Mouse (Mus musculus): Measurements from ENCODE around the gene Tet3. TPM values are rescaled to one million over a fixed set of nuclear protein-coding genes. Genes with fewer than 3 reads are reported as not detected.

The Tet3 gene
- total RNA-seq, 2 experiments from 2014 or later = 63.8 to 74.0 TPM

DNA sequence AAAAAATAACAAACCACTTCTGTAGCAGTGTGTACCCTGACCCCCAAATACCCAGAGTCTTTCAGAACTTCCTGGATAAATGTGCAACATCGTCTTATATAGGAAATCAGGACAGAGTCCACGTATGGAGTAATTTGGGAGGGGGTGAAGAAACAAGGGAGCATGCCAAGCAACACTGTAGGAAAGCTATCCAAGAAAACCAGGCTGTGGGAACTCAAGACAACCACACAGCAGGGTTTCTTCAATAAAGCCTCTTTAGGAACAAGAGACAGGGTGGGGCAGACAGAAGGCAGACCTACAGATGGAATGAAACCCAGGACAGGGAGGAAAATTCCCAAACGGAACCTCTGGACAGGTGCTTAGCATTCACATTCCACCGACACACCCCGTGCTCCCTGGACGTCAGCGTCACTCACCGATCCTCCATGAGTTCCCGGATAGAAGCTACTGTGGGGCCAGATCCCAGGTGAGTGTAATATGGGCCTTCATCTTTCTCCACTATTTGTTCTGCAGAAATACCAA is 73.3 kb downstream of the Tet3 start:
- no peak for DNase-seq (ENCODE audit: low spot score in 2 of 2)

DNA sequence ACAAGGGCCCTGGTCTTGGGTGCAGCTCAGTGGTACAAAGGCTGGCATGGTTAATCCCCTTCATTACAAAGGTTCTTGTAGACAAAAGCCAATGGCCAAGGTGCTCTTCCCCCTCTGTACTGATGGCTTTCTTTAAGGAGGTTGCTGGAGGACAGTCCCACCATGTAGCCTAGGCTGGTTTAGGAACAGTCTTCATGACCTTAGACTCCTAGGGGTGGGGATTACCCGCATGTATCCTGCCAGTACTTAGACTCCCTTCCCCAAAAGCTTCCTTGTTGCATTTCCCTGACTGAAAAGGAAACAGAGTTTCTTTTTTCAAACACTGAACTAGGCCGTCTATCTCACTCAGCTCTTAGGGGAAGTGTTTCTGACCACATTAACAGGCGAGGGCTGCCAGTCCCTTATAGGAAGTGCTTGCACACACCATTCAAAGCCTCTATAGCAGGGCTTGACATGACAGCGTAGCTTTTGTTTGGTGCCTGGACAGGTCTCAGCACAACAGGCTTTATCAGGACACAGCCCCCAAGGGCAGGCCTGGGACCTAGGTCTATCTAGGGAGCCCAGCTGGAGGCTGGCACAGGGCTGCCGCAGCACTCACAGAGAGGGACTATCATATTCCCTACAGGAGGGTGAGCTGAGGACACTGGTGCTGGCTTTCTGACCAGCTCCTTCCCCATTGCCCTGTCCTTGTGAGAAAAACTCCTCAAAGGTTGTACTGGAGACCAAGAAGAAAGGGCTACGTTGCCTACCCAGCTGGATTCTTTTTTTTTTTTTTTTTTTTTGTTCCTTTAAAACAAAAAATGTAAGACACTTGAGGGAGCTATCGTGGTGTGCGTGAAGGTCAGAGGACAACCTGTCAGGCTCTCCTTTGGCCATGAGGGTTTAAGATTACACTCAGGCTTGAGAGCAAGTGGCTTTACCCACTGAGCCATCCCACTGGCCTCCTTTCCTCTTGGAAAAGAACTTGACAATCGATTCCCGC is 77.1 kb downstream of the Tet3 start:
- DNase-seq (ENCODE audit: low spot score in 2 of 2) = no peak

DNA sequence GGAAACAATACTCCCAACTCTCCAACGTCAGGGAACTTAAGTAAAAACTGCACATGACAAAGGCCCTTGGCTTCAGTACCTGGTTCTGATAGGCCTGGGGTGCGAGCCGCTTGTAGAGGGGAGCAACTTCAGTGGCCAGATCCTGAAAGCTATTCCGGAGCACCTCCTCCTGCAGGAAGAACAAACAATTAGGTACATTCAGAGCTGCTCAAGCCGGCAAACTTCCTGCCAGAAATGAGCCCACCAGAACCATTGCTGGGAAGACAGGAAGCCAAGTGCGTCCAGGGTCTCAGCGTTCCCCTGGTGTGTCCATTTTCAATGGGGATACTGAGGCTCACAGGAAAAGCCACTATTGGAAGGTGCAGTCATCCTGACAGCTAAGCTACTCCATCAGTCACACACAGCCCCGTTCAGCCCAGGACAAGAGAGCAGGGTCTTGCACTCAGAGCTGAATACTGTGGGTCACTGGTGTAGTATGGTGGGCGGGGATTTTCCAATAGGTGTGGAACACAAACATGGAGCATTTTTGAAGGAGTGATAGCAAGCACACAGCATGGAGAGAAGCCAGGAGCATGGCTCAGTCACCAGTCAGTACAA is 85.1 kb downstream of the Tet3 start:
- DNase-seq (ENCODE audit: low spot score in 2 of 2) = no peak

- no peak for DNase-seq (ENCODE audit: low spot score in 2 of 2)
These were observed 87.5 kb downstream of the Tet3 start for GRCm38 (mm10) chr6:83371350-83371749.

- DNase-seq (ENCODE audit: low spot score in 2 of 2) = no peak
These were observed 88.4 kb downstream of the Tet3 start for GRCm38 (mm10) chr6:83370316-83370965.

GRCm38 (mm10) chr6:83363075-83363474 is 95.8 kb downstream of the Tet3 start:
- no peak for DNase-seq (ENCODE audit: low spot score in 2 of 2)

- DNase-seq (ENCODE audit: low spot score in 2 of 2) = no peak
These were observed 97.2 kb downstream of the Tet3 start for GRCm38 (mm10) chr6:83361523-83362248.

DNA sequence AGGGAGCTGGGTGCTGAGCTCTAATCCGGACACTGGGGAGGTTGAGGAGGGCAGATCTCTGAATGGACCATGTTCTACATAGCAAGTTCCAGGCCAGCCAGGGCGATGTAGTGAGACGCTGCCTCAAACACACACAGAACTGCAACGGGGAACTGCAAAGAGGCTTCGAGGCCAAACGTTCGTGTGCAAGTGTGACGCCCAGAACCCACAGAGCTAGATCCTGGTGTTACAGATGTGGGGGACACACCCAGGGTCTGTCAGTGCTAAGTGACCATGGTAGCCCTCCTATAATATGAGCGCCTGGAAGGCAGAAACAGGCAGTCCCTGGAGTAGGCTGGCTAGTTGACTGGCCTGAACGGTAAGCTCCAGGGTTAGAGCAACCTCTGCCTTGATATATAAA is 101.4 kb downstream of the Tet3 start:
- DNase-seq (ENCODE audit: low spot score in 2 of 2) = no peak

- DNase-seq (ENCODE audit: low spot score in 2 of 2) = peak; percentile 77 to 82
These were observed 102.2 kb downstream of the Tet3 start for GRCm38 (mm10) chr6:83356569-83357138.

DNA sequence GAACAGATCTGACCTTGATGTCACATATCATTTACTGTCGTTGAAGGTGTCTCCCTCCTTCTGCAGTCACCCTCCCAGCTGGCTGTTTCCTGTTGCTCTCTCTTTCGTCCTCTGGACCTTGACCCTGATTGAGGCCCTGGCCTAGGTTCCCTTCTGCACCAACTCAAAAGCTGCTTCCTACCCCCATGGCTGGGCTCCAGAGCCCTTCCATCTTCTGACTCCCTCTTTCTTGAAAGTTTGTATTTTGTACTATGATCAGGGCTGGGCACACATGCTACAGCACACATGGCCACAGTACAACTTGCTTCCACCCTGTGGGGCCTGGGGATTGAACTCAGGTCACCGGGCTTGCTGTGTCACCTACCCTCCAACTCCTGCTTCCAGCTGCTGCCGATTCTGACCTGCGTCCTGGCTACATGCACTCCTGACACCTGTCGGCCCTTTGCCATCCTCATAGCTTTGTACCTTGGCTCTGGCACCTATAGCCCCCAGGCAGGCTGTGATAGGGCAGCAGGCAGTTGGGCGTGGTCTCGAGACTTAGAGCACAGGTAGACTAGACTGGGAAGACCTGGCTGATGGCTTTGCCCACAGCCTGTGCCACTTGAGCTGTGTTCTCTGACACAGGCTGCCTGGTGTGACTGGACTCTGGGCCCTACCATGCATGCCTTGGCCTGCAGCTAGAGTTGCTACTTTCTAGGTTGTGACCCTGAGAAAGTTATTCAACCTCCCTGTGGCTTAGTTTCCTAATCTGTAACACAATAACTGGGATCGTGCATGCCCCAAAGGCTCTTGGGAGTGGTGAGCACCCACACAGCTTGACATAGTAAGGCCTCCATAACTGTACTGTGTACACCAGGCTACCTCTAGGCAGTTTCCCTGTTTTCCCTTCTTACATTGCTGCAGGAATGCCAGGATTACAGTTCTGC is 103.8 kb downstream of the Tet3 start:
- DNase-seq (ENCODE audit: low spot score in 2 of 2) = no peak

GRCm38 (mm10) chr6:83352666-83353410 is 106.0 kb downstream of the Tet3 start:
- no peak for DNase-seq (ENCODE audit: low spot score in 2 of 2)

DNA sequence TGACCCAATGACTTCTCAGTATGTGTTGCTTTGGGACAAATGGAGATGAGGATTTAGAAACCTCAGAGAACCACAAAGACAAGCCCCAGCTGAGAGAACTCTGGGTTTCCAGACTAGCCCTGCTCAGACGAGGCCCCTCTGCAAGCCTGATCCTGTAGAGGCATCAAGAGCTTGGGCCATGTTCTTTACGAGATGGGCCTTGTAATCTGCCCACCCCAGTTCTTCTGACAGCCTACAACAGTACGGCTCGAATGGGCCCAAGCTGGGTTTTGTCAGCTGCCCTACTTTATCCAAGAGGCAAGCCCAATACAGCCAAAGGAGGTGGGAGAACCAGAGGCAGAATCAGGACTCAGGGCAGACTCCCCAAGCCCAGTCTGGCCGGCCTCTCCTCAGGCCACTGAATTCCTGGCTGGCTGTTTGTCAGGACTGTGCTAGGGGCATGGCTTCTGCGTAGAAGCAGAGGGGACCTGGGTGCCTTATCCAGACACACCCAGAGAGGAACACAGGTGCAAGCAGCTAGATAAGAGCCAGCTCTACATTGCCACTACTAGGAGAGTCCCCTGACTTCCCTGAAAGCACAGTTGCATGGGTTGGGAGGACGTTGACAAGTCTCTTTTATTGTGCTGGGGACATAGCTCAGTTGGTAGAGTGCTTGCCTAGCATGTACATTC is 107.3 kb downstream of the Tet3 start:
- no peak for DNase-seq (ENCODE audit: low spot score in 2 of 2)

DNA sequence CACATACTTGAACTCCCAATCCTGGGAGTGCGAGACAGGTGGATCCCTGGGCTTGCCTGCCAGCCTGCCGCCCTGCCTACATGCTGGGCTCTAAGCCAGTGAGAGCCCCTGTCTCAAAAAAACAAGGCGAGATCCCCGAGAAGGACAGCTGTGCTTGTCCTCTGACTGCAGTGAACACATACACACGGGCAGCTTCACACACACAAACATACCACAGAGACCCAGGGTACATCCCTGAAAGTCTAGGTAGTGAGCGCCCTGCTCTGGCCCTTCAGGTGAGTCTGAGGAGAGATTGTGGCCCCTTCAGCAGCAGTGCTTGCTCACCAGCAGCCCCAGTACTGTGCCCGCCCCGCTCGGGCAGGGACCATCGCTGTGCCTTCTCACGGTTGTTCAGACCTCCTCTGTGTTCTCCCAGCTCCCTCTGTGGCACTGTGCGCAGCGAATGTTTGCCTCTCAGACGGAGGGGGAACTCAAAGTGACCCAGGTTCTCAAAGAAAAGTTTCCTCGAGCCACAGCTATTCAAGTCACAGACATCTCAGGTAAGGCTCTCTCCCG is 108.0 kb downstream of the Tet3 start:
- DNase-seq (ENCODE audit: low spot score in 2 of 2) = no peak

DNA sequence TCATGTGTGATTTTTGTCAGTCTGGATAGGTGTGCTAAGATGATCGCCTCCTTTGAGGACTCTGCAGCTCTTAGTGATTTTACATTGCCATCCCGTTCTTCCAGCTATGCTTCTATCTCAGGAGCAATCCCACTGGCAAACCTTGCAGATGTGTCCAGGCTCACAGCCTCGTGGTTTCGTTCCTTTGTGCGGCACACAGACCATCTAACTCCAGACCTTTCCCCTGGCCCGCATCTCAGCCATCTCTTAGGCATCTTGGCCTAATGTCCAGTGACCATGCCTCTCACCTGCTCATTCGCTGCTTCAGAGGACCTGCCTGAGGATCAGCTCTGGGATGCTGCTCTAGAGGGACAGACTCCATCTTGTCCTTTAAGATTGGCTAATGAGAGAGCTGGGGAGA is 108.7 kb downstream of the Tet3 start:
- no peak for DNase-seq (ENCODE audit: low spot score in 2 of 2)

DNA sequence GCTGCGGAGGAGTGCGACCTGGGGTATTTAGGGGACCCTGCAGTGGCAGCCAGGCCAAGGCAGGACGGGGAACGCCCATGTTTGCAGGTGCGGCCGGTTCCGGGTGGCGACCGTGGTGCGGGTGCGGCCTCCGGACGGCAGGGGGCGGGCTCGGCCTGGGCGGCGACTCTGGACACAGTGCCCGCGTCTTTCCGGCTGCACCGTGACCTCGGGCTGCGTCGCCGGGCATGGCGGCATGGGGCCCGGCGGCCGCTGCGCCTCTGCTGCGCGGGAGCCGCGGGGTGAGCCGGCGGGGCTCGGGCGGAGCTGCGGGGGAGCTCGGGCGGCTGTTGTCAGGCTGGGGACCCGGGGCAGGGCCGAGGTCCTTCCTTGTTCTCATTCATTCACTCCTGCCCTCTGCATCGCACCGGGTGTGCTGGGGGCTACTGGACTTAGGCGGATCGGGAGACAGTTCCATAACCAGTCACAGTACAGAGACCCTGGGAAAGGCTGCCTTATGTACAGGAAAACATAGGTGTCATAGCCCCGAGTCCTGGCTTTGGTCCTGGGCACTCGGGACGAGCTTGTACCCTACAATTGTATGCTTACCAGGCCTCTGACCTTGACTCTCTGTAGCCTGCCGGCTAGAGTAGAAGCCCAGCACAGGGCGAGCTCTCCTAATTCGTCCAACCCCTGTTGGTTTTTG is 109.5 kb downstream of the Tet3 start:
- DNase-seq (ENCODE audit: low spot score in 2 of 2) = peak; percentile 89

GRCm38 (mm10) chr6:83348873-83349272 is 110.0 kb downstream of the Tet3 start, which contains the start of gene Bola3:
Gene Bola3 (plus strand): TSS chr6:83349147.
- DNase-seq (ENCODE audit: low spot score in 2 of 2) = no peak

GRCm38 (mm10) chr6:83347916-83348315 is 111.0 kb downstream of the Tet3 start:
- no peak for DNase-seq (ENCODE audit: low spot score in 2 of 2)
